Mouse (Mus musculus) small intestine, adult 2 months (tissue): ENCODE data around the gene Vps36. TPM values are rescaled to one million over a fixed set of nuclear protein-coding genes. Genes with fewer than 3 reads are reported as not detected.
A peak's percentile ranks its signal among the peaks of the same experiment; 100 is the strongest.

ENCODE experiments used
- H3K27ac ChIP-seq: fragments of 200-500 bp; 2 replicates; pipeline ENCODE4 v1.5.1; 2012; ENCODE audit warnings: low read depth, low read length, control low read depth, inconsistent platforms; ENCODE audit not compliant: insufficient read depth
- H3K27me3 ChIP-seq: fragments of 200-500 bp; 2 replicates; pipeline ENCODE4 v1.6.1; 2012; ENCODE audit warnings: mild to moderate bottlenecking, moderate library complexity, low read length, inconsistent platforms; ENCODE audit not compliant: control insufficient read depth, insufficient read depth
- H3K36me3 ChIP-seq: fragments of 200-500 bp; 2 replicates; pipeline ENCODE4 v1.6.1; 2012; ENCODE audit warnings: mild to moderate bottlenecking, low read length, control low read depth, inconsistent platforms; ENCODE audit not compliant: control insufficient read depth, insufficient read depth
- H3K4me1 ChIP-seq: fragments of 200-500 bp; 2 replicates; pipeline ENCODE4 v1.6.1; 2012; ENCODE audit warnings: low read length, inconsistent platforms, mixed read lengths; ENCODE audit not compliant: control insufficient read depth, insufficient read depth, insufficient read length
- H3K4me3 ChIP-seq: fragments of 200-500 bp; 2 replicates; pipeline ENCODE4 v1.5.1; 2012; ENCODE audit warnings: low read depth, mild to moderate bottlenecking, control low read depth, inconsistent platforms, low read length, moderate library complexity
- CTCF ChIP-seq: fragments of 200-500 bp; IDR thresholded peaks from 2 replicates; pipeline ENCODE4 v1.5.1; 2012; ENCODE audit warnings: low read depth, mild to moderate bottlenecking, control low read depth, inconsistent platforms, low read length, moderate library complexity, mixed read lengths; ENCODE audit not compliant: insufficient replicate concordance, insufficient read length; ENCODE audit errors: extremely low read depth
- POLR2A ChIP-seq: fragments of 200-500 bp; IDR thresholded peaks from 2 replicates; pipeline ENCODE4 v1.6.1; 2012; ENCODE audit warnings: low read depth, mild to moderate bottlenecking, control low read depth, inconsistent platforms, low read length, moderate library complexity
- WGBS: fragments of 180-500 bp; shearing (Covaris S2); methylation state at CpG from one replicate; pipeline ENCODE4 v1.1.7; 2018; 5-methylcytosine and 5-hydroxymethylcytosine counted together
- polyA plus RNA-seq: library from polyadenylated mRNA; depleted of rRNA; stranded (reverse); fragments of >200 nt; gene quantifications from 2 replicates; pipeline ENCODE4 v1.2.3, GENCODE M21; 2012

Vps36 gene
- polyA plus RNA-seq, 1 experiment: 6.5 TPM

GRCm38 (mm10) chr8:22150345-22150663 is 42.3 kb upstream of the Vps36 start:
- Histone ChIP-seq H3K4me1 (peaks cover 10% of the 10 kb centered on the region; the same call in 1 of the 2 replicates), H3K27me3 (no peaks in the 10 kb centered on the region), H3K36me3 (peaks cover 14% of the 10 kb centered on the region), H3K27ac (no peak overlapping the region), H3K4me3 (no peak overlapping the region)
- 19% methylated on average over 3 of the region's 3 CpGs for WGBS
- TF ChIP-seq POLR2A (no peak), CTCF (no peak)

- Histone ChIP-seq H3K4me3 (no peak overlapping the region), H3K36me3 (peaks cover 18% of the 10 kb centered on the region), H3K4me1 (peaks cover 8% of the 10 kb centered on the region), H3K27me3 (no peaks in the 10 kb centered on the region), H3K27ac (no peak overlapping the region)
- WGBS: 80% methylated on average over 8 of the region's 8 CpGs
- TF ChIP-seq CTCF (no peak), POLR2A (no peak)
Observed at GRCm38 (mm10) chr8:22162206-22162605, 30.4 kb upstream of the Vps36 start.

- 88% methylated on average over 10 of the region's 10 CpGs for WGBS
- peaks cover 8% of the 10 kb centered on the region for H3K4me1 ChIP-seq
- no peaks in the 10 kb centered on the region for H3K27me3 ChIP-seq
- no peak overlapping the region for H3K4me3 ChIP-seq
- TF ChIP-seq POLR2A (no peak), CTCF (no peak)
- peaks cover 11% of the 10 kb centered on the region; the same call in 1 of the 2 replicates for H3K36me3 ChIP-seq
- peak overlapping the region; percentile 92 for H3K27ac ChIP-seq
Observed at GRCm38 (mm10) chr8:22164431-22164830, 28.2 kb upstream of the Vps36 start.

- no peaks in the 10 kb centered on the region for H3K27me3 ChIP-seq
- H3K4me1 ChIP-seq: peaks cover 8% of the 10 kb centered on the region
- TF ChIP-seq CTCF (no peak), POLR2A (no peak)
- H3K27ac ChIP-seq: peak overlapping the region; percentile 92
- WGBS: 27% methylated on average over 10 of the region's 10 CpGs
- peak overlapping the region; percentile 70 for H3K4me3 ChIP-seq
- H3K36me3 ChIP-seq: peaks cover 7% of the 10 kb centered on the region; the same call in 1 of the 2 replicates
Observed at GRCm38 (mm10) chr8:22165251-22166079, 27.1 kb upstream of the Vps36 start.

GRCm38 (mm10) chr8:22166080-22166603 is 26.5 kb upstream of the Vps36 start, which contains the start of gene Nek3:
Gene Nek3, minus strand, starts transcription at chr8:22166435.
- H3K27me3 ChIP-seq: no peaks in the 10 kb centered on the region
- H3K27ac ChIP-seq: peak within 1 kb of the TSS; percentile 92
- H3K4me3 ChIP-seq: peak within 1 kb of the TSS; percentile 70
- WGBS: under 1% methylated on average over 43 of the region's 43 CpGs
- TF ChIP-seq POLR2A (peak; percentile 45; the same call in 1 of the 2 replicates), CTCF (peak; percentile 52; the same call in 1 of the 2 replicates)
- peaks cover 7% of the 10 kb centered on the region; the same call in 1 of the 2 replicates for H3K36me3 ChIP-seq
- H3K4me1 ChIP-seq: peaks cover 8% of the 10 kb centered on the region

GRCm38 (mm10) chr8:22169167-22169566 is 23.4 kb upstream of the Vps36 start:
- 94% methylated on average over 5 of the region's 5 CpGs for WGBS
- Histone ChIP-seq H3K4me1 (peaks cover 6% of the 10 kb centered on the region), H3K36me3 (peaks cover 7% of the 10 kb centered on the region; the same call in 1 of the 2 replicates), H3K4me3 (no peak overlapping the region), H3K27me3 (no peaks in the 10 kb centered on the region), H3K27ac (no peak overlapping the region)
- TF ChIP-seq CTCF: no peak
- no peak for TF ChIP-seq POLR2A

GRCm38 (mm10) chr8:22175966-22176365 is 16.6 kb upstream of the Vps36 start:
- Histone ChIP-seq H3K4me1 (no peaks in the 10 kb centered on the region), H3K27me3 (no peaks in the 10 kb centered on the region), H3K36me3 (peaks cover 15% of the 10 kb centered on the region), H3K4me3 (no peak overlapping the region), H3K27ac (no peak overlapping the region)
- TF ChIP-seq CTCF (no peak), POLR2A (no peak)
- WGBS: 98% methylated on average over 7 of the region's 7 CpGs
